ENCODE assay signal across 9 mouse cellular contexts in genomic region chr1:156418170-156418569, GRCm38 (mm10). TPM values are rescaled to one million over a fixed set of nuclear protein-coding genes. Genes with fewer than 3 reads are reported as not detected.
DNase-seq lines count a peak whose midpoint lies in the region; TF ChIP-seq lines count a peak whose summit lies in the region.
"Had no signal": no experiment of that assay in that cellular context is flagged by ENCODE, and none has a peak within 500 bp of the region (broad histone marks: within the 10 kb centered on the region; RNA-seq: fewer than 3 reads in every experiment).

No protein-coding gene starts in this region.

- H3K36me3 ChIP-seq in MEL (ENCODE audit: control insufficient read depth in 1 of 2, insufficient read depth in 2 of 2, low read length in 2 of 2), result peaks cover 0 to 13% of the 10 kb centered on the region in 2 experiments; a peak in 2 of 4 replicates

- H3K27me3 ChIP-seq in MEL (ENCODE audit: control insufficient read depth in 1 of 2, insufficient read depth in 2 of 2, low read length in 2 of 2), result no peaks in the 10 kb centered on the region

- intact Hi-C loops in heart, postnatal 14 days (cut with DNase I), result loop anchor here (2.0 kb wide), 2 partner anchors 123 to 215 kb away; no protein-coding TSS in a partner anchor

- H3K9me3 ChIP-seq in MEL (replicated peaks; ENCODE audit: insufficient read depth, low read length), result no peaks in the 10 kb centered on the region

- peaks cover 4 to 8% of the 10 kb centered on the region in 2 experiments; a peak in 3 of 4 replicates for H3K4me1 ChIP-seq in MEL (ENCODE audit: control insufficient read depth in 1 of 2, insufficient read depth in 2 of 2, low read length in 2 of 2)

- no peak overlapping the region for H3K27ac ChIP-seq in MEL (ENCODE audit: control insufficient read depth, low read depth, low read length)
- H3K27ac ChIP-seq: macrophage had no signal

- peak; percentile 42 for DNase-seq in adrenal gland, postnatal 14 days
- DNase-seq in adrenal gland, postnatal 4 days (ENCODE audit: low spot score in 2 of 2), result no peak
- peak; percentile 67 for DNase-seq in layer of hippocampus, adult 11-12 months (ENCODE audit: low spot score)
- DNase-seq in layer of hippocampus, adult 8-10 months (ENCODE audit: low spot score in 2 of 2), result no peak
- DNase-seq in MEL (ENCODE audit: low read depth, low spot score), result peak; percentile 82
- peak; percentile 25 to 53 for DNase-seq in heart, postnatal 14 days
- DNase-seq in naive thymus-derived CD4-positive, alpha-beta T cell, adult 2 months (ENCODE audit: low read depth), result peak; percentile 86
- no peak for DNase-seq in ovary, postnatal 10 days (ENCODE audit: low spot score)

- H3K9ac ChIP-seq in MEL (ENCODE audit: control insufficient read depth, low read depth, low read length, poor library complexity, severe bottlenecking), result no peak overlapping the region

- H3K79me2 ChIP-seq in MEL (ENCODE audit: control insufficient read depth, insufficient read depth, low read length, poor library complexity), result no peaks in the 10 kb centered on the region

- TF ChIP-seq CTCF in MEL (IDR thresholded peaks at IDR 0.05 in 2 of 3, conservative IDR thresholded peaks at IDR 0.05 in 1 of 3; ENCODE audit: control insufficient read depth in 1 of 3, insufficient read depth in 1 of 3, low read depth in 2 of 3, low read length in 3 of 3, poor library complexity in 1 of 3, severe bottlenecking in 1 of 3), result peak in 2 of 3 experiments; percentile 51 to 80; a peak in 4 of 6 replicates

- TF ChIP-seq RAD21 in MEL (IDR thresholded peaks at IDR 0.05; ENCODE audit: low read depth, low read length), result peak; percentile 79

- no peak for TF ChIP-seq POLR2A in MEL (IDR thresholded peaks at IDR 0.05; ENCODE audit: control insufficient read depth in 1 of 2, insufficient read depth in 1 of 2, low read depth in 1 of 2, low read length in 2 of 2, poor library complexity in 1 of 2)

- no peak overlapping the region for H3K4me3 ChIP-seq in MEL (ENCODE audit: control insufficient read depth in 1 of 2, insufficient read depth in 1 of 2, low read depth in 2 of 2, low read length in 2 of 2)

- no peak for TF ChIP-seq EP300 in MEL (IDR thresholded peaks at IDR 0.05; ENCODE audit: low read depth in 1 of 2, low read length in 2 of 2)

TF ChIP-seq in MEL, 35 proteins besides CTCF, POLR2A, EP300 and RAD21:
- no peak for TF ChIP-seq CHD1 (IDR thresholded peaks at IDR 0.05; ENCODE audit: low read depth, low read length)
- peak; percentile 56 for TF ChIP-seq ZC3H11A (IDR thresholded peaks at IDR 0.05; ENCODE audit: low read depth, low read length)
- TF ChIP-seq SIN3A (IDR thresholded peaks at IDR 0.05; ENCODE audit: low read length), result 0 out of 2 replicates have a peak, but pooled peaks have one; percentile 25
- TF ChIP-seq SMC3 (IDR thresholded peaks at IDR 0.05; ENCODE audit: low read depth, low read length), result peak; percentile 74
- no peak for TF ChIP-seq NELFE (IDR thresholded peaks at IDR 0.05; ENCODE audit: low read depth, low read length)
- TF ChIP-seq USF1 (IDR thresholded peaks at IDR 0.05; ENCODE audit: low read depth, low read length), result no peak
- TF ChIP-seq POLR2AphosphoS2 (IDR thresholded peaks at IDR 0.05; ENCODE audit: low read length), result no peak
TF ChIP-seq in MEL: peak in this region for 3.

RNA-seq across cellular contexts. Expression of gene Axdnd1, which starts 2.8 kb away (rescaled TPM):
- total RNA-seq in adrenal gland, postnatal 14 days (2021), result 2.7 and 3.3 TPM in 2 replicates
- total RNA-seq in adrenal gland, postnatal 4 days (2021), result 1 to 10 TPM; 1.3 to 2.6 TPM
- 1 to 10 TPM in 1 of 4 experiments, under 1 TPM in 3; 0.52 to 1.4 (median 0.73) TPM for total RNA-seq in layer of hippocampus, adult 8-10 months (2022)
- total RNA-seq in MEL (2012; rRNA removed), result 0.07 and 0.08 TPM in 2 replicates
- under 1 TPM in 1 of 2 experiments, not detected in 1; 0.29 TPM for polyA plus RNA-seq in MEL (2012; ENCODE audit: insufficient read depth in 1 of 2, insufficient read length in 2 of 2, low read depth in 1 of 2, low replicate concordance in 2 of 2, missing spikeins in 1 of 2)
- total RNA-seq in heart, postnatal 14 days (2021), result under 1 TPM in 1 of 2 experiments, not detected in 1; 0.61 TPM

RNA-seq across cellular contexts. Expression of gene Gm2000, which starts 52.3 kb away (rescaled TPM):
- total RNA-seq in adrenal gland, postnatal 14 days (2021), result 602 and 698 TPM in 2 replicates
- total RNA-seq in adrenal gland, postnatal 4 days (2021), result 100 to 1,000 TPM; 803 to 862 TPM
- total RNA-seq in layer of hippocampus, adult 8-10 months (2022), result 100 to 1,000 TPM; 359 to 380 (median 373) TPM
- 459 and 615 TPM in 2 replicates for total RNA-seq in MEL (2012; rRNA removed)
- polyA plus RNA-seq in MEL (2012; ENCODE audit: insufficient read depth in 1 of 2, insufficient read length in 2 of 2, low read depth in 1 of 2, low replicate concordance in 2 of 2, missing spikeins in 1 of 2), result 1,000 to 10,000 TPM in 1 of 2 experiments, not detected in 1; 2,505 TPM
- total RNA-seq in heart, postnatal 14 days (2021), result 100 to 1,000 TPM; 387 to 449 TPM

RNA-seq across cellular contexts. Expression of gene Soat1, which starts 56.0 kb away (rescaled TPM):
- 623 and 656 TPM in 2 replicates for total RNA-seq in adrenal gland, postnatal 14 days (2021)
- total RNA-seq in adrenal gland, postnatal 4 days (2021), result 100 to 1,000 TPM; 532 to 566 TPM
- total RNA-seq in layer of hippocampus, adult 8-10 months (2022), result 10 to 100 TPM; 55.0 to 67.6 (median 59.7) TPM
- total RNA-seq in MEL (2012; rRNA removed), result 2.7 and 7.7 TPM in 2 replicates
- polyA plus RNA-seq in MEL (2012; ENCODE audit: insufficient read depth in 1 of 2, insufficient read length in 2 of 2, low read depth in 1 of 2, low replicate concordance in 2 of 2, missing spikeins in 1 of 2), result 10 to 100 TPM in 1 of 2 experiments, not detected in 1; 10.5 TPM
- 10 to 100 TPM; 15.1 to 17.1 TPM for total RNA-seq in heart, postnatal 14 days (2021)

Comparison
In these comparisons a context has a peak if more than half of its experiments do, and no peak if none do; other contexts are left out.
1. DNase-seq: peak in adrenal gland, postnatal 14 days (single experiment), layer of hippocampus, adult 11-12 months (single experiment), MEL (single experiment), heart, postnatal 14 days (2 of 2) and naive thymus-derived CD4-positive, alpha-beta T cell, adult 2 months (single experiment); none in adrenal gland, postnatal 4 days (0 of 2), layer of hippocampus, adult 8-10 months (0 of 2) and ovary, postnatal 10 days (single experiment).